Mouse (Mus musculus) olfactory bulb, adult 2 months (tissue): ENCODE measurements around the gene Extl2. TPM values are rescaled to one million over a fixed set of nuclear protein-coding genes. Genes with fewer than 3 reads are reported as not detected.

Source experiments
- H3K27ac ChIP-seq: fragments of 200-500 bp; 2 replicates; pipeline ENCODE4 v1.5.1; 2012; ENCODE audit warnings: low read depth, low read length; ENCODE audit not compliant: insufficient read depth
- H3K4me1 ChIP-seq: fragments of 200-500 bp; 2 replicates; pipeline ENCODE4 v1.6.1; 2012; ENCODE audit warnings: low read length; ENCODE audit not compliant: control insufficient read depth, insufficient read depth
- H3K4me3 ChIP-seq: fragments of 200-500 bp; 2 replicates; pipeline ENCODE4 v1.5.1; 2012; ENCODE audit warnings: mild to moderate bottlenecking, low read depth, low read length, moderate library complexity; ENCODE audit not compliant: insufficient read depth
- CTCF ChIP-seq: fragments of 200-500 bp; IDR thresholded peaks from 2 replicates; pipeline ENCODE4 v1.5.1; 2012; ENCODE audit warnings: low read depth, mild to moderate bottlenecking, low read length, moderate library complexity; ENCODE audit not compliant: insufficient read depth
- POLR2A ChIP-seq: fragments of 200-500 bp; IDR thresholded peaks from 2 replicates; pipeline ENCODE4 v1.6.1; 2012; ENCODE audit warnings: mild to moderate bottlenecking, low read depth, low read length, moderate library complexity; ENCODE audit not compliant: insufficient read depth
- WGBS: fragments of 180-500 bp; shearing (Covaris S2); methylation state at CpG from one replicate; pipeline ENCODE4 v1.1.7; 2018; 5-methylcytosine and 5-hydroxymethylcytosine counted together
- polyA plus RNA-seq: library from polyadenylated mRNA; stranded (reverse); fragments of >200 nt; gene quantifications from 2 replicates; pipeline ENCODE4 v1.2.4, GENCODE M21; 2012; ENCODE audit warnings: low replicate concordance; ENCODE audit not compliant: missing spikeins, insufficient read depth, insufficient read length

Extl2 gene
- polyA plus RNA-seq, 1 experiment = not detected

GRCm38 (mm10) chr3:115971891-115972646 lies 35.2 kb upstream of the Extl2 start:
- H3K4me1 ChIP-seq = no peaks in the 10 kb centered on the region
- H3K4me3 ChIP-seq = no peak overlapping the region
- H3K27ac ChIP-seq = no peak overlapping the region
- TF ChIP-seq CTCF (no peak), POLR2A (no peak)
- WGBS = 96% methylated on average over 14 of the region's 14 CpGs

- WGBS = 96% methylated on average over 6 of the region's 6 CpGs
These were observed 33.0 kb upstream of the Extl2 start for GRCm38 (mm10) chr3:115974228-115974627.

DNA sequence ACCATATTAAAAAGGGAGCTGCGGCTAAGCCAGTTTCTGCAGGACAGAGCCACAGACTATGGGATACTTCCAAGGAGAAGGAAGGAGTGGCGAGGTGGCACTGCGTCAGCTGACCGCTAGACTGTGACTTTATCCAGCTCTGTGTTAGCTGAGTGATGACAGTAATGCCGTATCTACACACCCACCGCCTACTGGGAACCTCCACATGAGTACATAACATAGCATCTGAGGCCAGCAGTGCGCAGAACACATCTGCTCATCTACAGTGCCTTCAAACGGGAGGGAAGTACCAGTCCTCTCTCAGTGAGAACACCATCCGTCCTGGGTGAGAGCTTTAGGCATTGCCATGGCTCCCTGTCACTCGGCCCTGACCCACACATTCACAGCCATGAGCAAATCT lies 32.3 kb upstream of the Extl2 start:
- Histone ChIP-seq H3K4me1 (no peaks in the 10 kb centered on the region), H3K27ac (no peak overlapping the region), H3K4me3 (no peak overlapping the region)
- 96% methylated on average over 10 of the region's 10 CpGs for WGBS
- TF ChIP-seq CTCF (no peak), POLR2A (no peak)

More at GRCm38 (mm10) chr3:115974228-115974627, 33.0 kb upstream of the Extl2 start:
- Histone ChIP-seq H3K4me1 (no peaks in the 10 kb centered on the region), H3K27ac (no peak overlapping the region), H3K4me3 (no peak overlapping the region)
- no peak for TF ChIP-seq POLR2A

- 4% methylated on average over 1 of the region's 1 CpGs for WGBS
- TF ChIP-seq POLR2A = no peak
- Histone ChIP-seq H3K27ac (no peak overlapping the region), H3K4me3 (no peak overlapping the region), H3K4me1 (no peaks in the 10 kb centered on the region)
These were observed 28.3 kb upstream of the Extl2 start for GRCm38 (mm10) chr3:115979000-115979399.

- TF ChIP-seq POLR2A = no peak
- no peak for TF ChIP-seq CTCF
- 96% methylated on average over 8 of the region's 8 CpGs for WGBS
- Histone ChIP-seq H3K4me3 (no peak overlapping the region), H3K27ac (no peak overlapping the region), H3K4me1 (no peaks in the 10 kb centered on the region)
These were observed 24.0 kb upstream of the Extl2 start for GRCm38 (mm10) chr3:115983217-115983616.

GRCm38 (mm10) chr3:115984653-115985052 lies 22.6 kb upstream of the Extl2 start:
- 94% methylated on average over 9 of the region's 9 CpGs for WGBS

DNA sequence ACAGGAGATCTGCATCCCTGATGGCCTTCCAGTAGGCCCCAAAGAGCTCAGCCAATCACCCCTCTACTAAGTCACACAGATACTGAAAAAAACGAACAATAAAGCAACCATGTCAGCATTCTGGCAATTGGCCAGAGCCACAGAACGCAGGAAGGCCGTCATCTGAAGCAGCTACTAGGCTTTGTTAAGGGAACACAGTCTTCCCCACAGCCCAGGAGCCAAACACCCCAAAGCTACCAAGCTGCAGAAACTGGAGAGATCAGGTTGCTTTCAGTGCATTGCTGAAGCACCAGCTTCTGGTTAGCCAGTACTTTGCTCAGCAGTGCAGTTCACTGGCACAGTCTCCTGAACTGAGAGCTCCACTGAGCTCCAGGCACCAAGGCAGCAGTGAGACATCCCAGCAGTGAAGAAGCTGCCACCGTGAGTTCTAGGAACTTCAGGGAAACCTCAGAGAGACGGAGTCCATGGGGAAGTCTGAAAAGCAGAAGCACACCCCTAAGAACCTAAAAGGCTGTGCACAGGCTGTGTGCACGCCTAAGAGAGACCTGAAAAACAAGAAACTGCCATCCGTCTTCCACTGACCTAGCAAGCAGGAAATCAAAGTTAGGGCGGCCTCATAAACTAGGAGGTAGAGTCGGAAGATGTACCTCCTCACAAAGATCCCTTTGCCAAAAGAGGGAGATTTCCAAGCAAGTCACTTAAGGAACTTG lies 21.9 kb upstream of the Extl2 start:
- H3K4me1 ChIP-seq = no peaks in the 10 kb centered on the region
- 71% methylated on average over 9 of the region's 9 CpGs for WGBS
- no peak overlapping the region for H3K4me3 ChIP-seq
- TF ChIP-seq POLR2A (no peak), CTCF (no peak)
- H3K27ac ChIP-seq = no peak overlapping the region

More at GRCm38 (mm10) chr3:115984653-115985052, 22.6 kb upstream of the Extl2 start:
- H3K4me3 ChIP-seq = no peak overlapping the region
- no peaks in the 10 kb centered on the region for H3K4me1 ChIP-seq
- H3K27ac ChIP-seq = no peak overlapping the region
- no peak for TF ChIP-seq CTCF
- no peak for TF ChIP-seq POLR2A

- 76% methylated on average over 4 of the region's 4 CpGs for WGBS
- TF ChIP-seq CTCF (no peak), POLR2A (no peak)
- H3K27ac ChIP-seq = no peak overlapping the region
These were observed 15.2 kb upstream of the Extl2 start for GRCm38 (mm10) chr3:115992103-115992502.

DNA sequence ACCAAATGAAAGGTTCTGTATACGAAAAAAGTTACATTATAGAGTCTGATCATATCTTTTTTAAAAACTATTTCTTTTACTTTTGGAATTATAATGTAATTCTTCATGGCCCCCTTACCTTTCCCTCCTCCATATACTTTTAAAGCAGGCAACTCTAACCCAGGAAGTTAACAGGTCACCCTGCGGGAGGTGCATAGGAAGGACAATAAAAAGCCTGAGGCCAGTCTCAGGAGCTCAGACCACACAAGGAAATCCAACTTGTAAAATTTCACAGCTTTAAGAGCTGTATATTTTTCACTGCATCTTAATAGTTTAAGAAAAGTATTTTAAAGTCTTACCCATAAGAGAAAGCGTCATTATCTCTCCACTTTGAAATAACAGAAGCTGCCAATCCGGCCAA lies 14.7 kb upstream of the Extl2 start:
- Histone ChIP-seq H3K27ac (no peak overlapping the region), H3K4me3 (no peak overlapping the region), H3K4me1 (no peaks in the 10 kb centered on the region)
- 88% methylated on average over 4 of the region's 4 CpGs for whole genome bisulfite sequencing
- TF ChIP-seq CTCF (no peak), POLR2A (no peak)

More at GRCm38 (mm10) chr3:115992103-115992502, 15.2 kb upstream of the Extl2 start:
- Histone ChIP-seq H3K4me1 (no peaks in the 10 kb centered on the region), H3K4me3 (no peak overlapping the region)

DNA sequence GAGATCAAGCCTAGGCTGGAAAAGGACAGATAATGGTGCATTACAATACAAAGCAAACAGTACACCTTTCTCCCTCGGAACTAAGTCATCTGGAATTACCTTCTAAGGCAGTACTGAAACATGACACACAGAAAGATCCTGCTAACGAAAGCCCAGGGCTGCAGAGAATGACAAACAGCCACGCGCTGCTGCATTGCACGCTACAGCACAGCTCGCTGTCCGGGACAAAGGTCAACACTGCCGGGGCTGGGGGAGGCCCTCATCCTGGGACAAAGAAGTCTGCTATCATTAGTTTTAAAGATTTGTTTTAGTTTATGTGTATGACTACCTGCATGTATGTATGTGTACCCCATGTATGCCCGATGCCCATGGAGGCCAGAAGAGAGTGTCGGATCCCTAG lies 14.2 kb upstream of the Extl2 start:
- H3K27ac ChIP-seq = no peak overlapping the region
- 89% methylated on average over 10 of the region's 10 CpGs for WGBS
- H3K4me3 ChIP-seq = no peak overlapping the region

More for the DNA sequence above, 14.2 kb upstream of the Extl2 start:
- no peaks in the 10 kb centered on the region for H3K4me1 ChIP-seq
- no peak for TF ChIP-seq CTCF
- TF ChIP-seq POLR2A = no peak
